In genomic region chr14:73524766-73525448, GRCm38 (mm10) we compare ENCODE assay signal across 8 mouse cellular contexts. TPM values are rescaled to one million over a fixed set of nuclear protein-coding genes. Genes with fewer than 3 reads are reported as not detected.
DNase-seq lines count a peak whose midpoint lies in the region; ATAC-seq and TF ChIP-seq lines count a peak whose summit lies in the region.

Gene Sucla2, plus strand, starts transcription at chr14:73525319.

- ATAC-seq in erythroid progenitor cell, adult 5-6 weeks (replicated peaks; ENCODE audit: low FRiP score, poor library complexity, severe bottlenecking) = peak; percentile 100
- peak; percentile 99 for ATAC-seq in heart, embryonic 12.5 days (ENCODE audit: insufficient number of reproducible peaks, low FRiP score)
- ATAC-seq in kidney, postnatal 0 days (replicated peaks; ENCODE audit: low FRiP score, low read depth) = peak; percentile 99
- ATAC-seq in liver, embryonic 11.5 days (replicated peaks; ENCODE audit: low FRiP score) = peak; percentile 100
- ATAC-seq in stomach, embryonic 14.5 days (ENCODE audit: insufficient number of reproducible peaks, insufficient read depth, low FRiP score, low read depth) = peak; percentile 99

- peak within 1 kb of the TSS; percentile 81 for H3K27ac ChIP-seq in heart, embryonic 12.5 days (ENCODE audit: poor library complexity, severe bottlenecking)
- H3K27ac ChIP-seq in kidney, postnatal 0 days = peak within 1 kb of the TSS; percentile 92
- H3K27ac ChIP-seq in liver, embryonic 11.5 days (ENCODE audit: low read depth, low read length) = peak within 1 kb of the TSS; percentile 52
- peak within 1 kb of the TSS; percentile 87 for H3K27ac ChIP-seq in stomach, embryonic 14.5 days (ENCODE audit: low read length)

- peak within 1 kb of the TSS; percentile 65 for H3K4me2 ChIP-seq in heart, embryonic 12.5 days
- H3K4me2 ChIP-seq in kidney, postnatal 0 days (ENCODE audit: low read length) = peak within 1 kb of the TSS; percentile 49
- H3K4me2 ChIP-seq in liver, embryonic 11.5 days = peak within 1 kb of the TSS; percentile 65
- H3K4me2 ChIP-seq in stomach, embryonic 14.5 days (replicated peaks; ENCODE audit: low read depth, low read length) = peak within 1 kb of the TSS; percentile 33

- H3K4me1 ChIP-seq in heart, embryonic 12.5 days (replicated peaks) = no peaks in the 10 kb centered on the region
- H3K4me1 ChIP-seq in kidney, postnatal 0 days (replicated peaks; ENCODE audit: insufficient read depth, low read length) = no peaks in the 10 kb centered on the region
- no peaks in the 10 kb centered on the region for H3K4me1 ChIP-seq in liver, embryonic 11.5 days (replicated peaks; ENCODE audit: control insufficient read depth, insufficient read depth, low read length)
- H3K4me1 ChIP-seq in stomach, embryonic 14.5 days (ENCODE audit: control insufficient read depth, insufficient read depth, low read length) = no peaks in the 10 kb centered on the region

- no peaks in the 10 kb centered on the region for H3K9me3 ChIP-seq in heart, embryonic 12.5 days (replicated peaks)
- H3K9me3 ChIP-seq in kidney, postnatal 0 days (replicated peaks; ENCODE audit: low read length) = no peaks in the 10 kb centered on the region
- no peaks in the 10 kb centered on the region for H3K9me3 ChIP-seq in liver, embryonic 11.5 days (ENCODE audit: control insufficient read depth, low read length)
- no peaks in the 10 kb centered on the region for H3K9me3 ChIP-seq in stomach, embryonic 14.5 days (ENCODE audit: control insufficient read depth, low read depth, low read length)

- H3K36me3 ChIP-seq in heart, embryonic 12.5 days = no peaks in the 10 kb centered on the region
- H3K36me3 ChIP-seq in kidney, postnatal 0 days (ENCODE audit: insufficient read depth, low read length) = no peaks in the 10 kb centered on the region
- H3K36me3 ChIP-seq in liver, embryonic 11.5 days (ENCODE audit: control insufficient read depth, insufficient read depth, low read length) = no peaks in the 10 kb centered on the region
- no peaks in the 10 kb centered on the region for H3K36me3 ChIP-seq in stomach, embryonic 14.5 days (ENCODE audit: control insufficient read depth, insufficient read depth, low read length)

- peak within 1 kb of the TSS; percentile 74 for H3K9ac ChIP-seq in heart, embryonic 12.5 days
- H3K9ac ChIP-seq in kidney, postnatal 0 days (ENCODE audit: low read depth, low read length) = peak within 1 kb of the TSS; percentile 58
- peak within 1 kb of the TSS; percentile 64 for H3K9ac ChIP-seq in liver, embryonic 11.5 days (ENCODE audit: low read depth, low read length)
- H3K9ac ChIP-seq in stomach, embryonic 14.5 days (replicated peaks; ENCODE audit: low read depth, low read length) = 0 out of 2 replicates have a peak within 1 kb of the TSS, but pooled peaks have one; percentile 15

- under 1% methylated on average over 41 of the region's 41 CpGs for WGBS in heart, embryonic 12.5 days
- WGBS in kidney, postnatal 0 days = under 1% methylated on average over 38 of the region's 41 CpGs
- under 1% methylated on average over 38 of the region's 41 CpGs for WGBS in liver, embryonic 11.5 days
- WGBS in stomach, embryonic 14.5 days = under 1% methylated on average over 34 of the region's 41 CpGs

- peaks cover 5% of the 10 kb centered on the region; the same call in 1 of the 2 replicates for H3K27me3 ChIP-seq in heart, embryonic 12.5 days (replicated peaks)
- no peaks in the 10 kb centered on the region for H3K27me3 ChIP-seq in kidney, postnatal 0 days (ENCODE audit: insufficient read depth, low read length)
- no peaks in the 10 kb centered on the region for H3K27me3 ChIP-seq in liver, embryonic 11.5 days (replicated peaks; ENCODE audit: control insufficient read depth, insufficient read depth, low read length)
- H3K27me3 ChIP-seq in stomach, embryonic 14.5 days (ENCODE audit: control insufficient read depth, insufficient read depth, low read length) = no peaks in the 10 kb centered on the region

- TF ChIP-seq CTCF in kidney, postnatal 0 days (IDR thresholded peaks at IDR 0.05; ENCODE audit: low read depth) = peak; percentile 100

- peak; percentile 96 for DNase-seq in CD4-positive helper T cell, adult 2 months (ENCODE audit: low read depth, low spot score)
- peak; percentile 89 for DNase-seq in brain, embryonic 18.5 days (ENCODE audit: low read depth, low spot score)
- DNase-seq in kidney, postnatal 0 days (ENCODE audit: low spot score) = peak; percentile 98
- peak; percentile 95 for DNase-seq in liver, embryonic 11.5 days (ENCODE audit: low spot score)
- peak; percentile 98 for DNase-seq in naive thymus-derived CD4-positive, alpha-beta T cell, adult 2 months (ENCODE audit: low read depth)

- H3K4me3 ChIP-seq in heart, embryonic 12.5 days = peak within 1 kb of the TSS; percentile 57
- H3K4me3 ChIP-seq in kidney, postnatal 0 days (replicated peaks; ENCODE audit: low read depth, low read length) = peak within 1 kb of the TSS; percentile 53
- H3K4me3 ChIP-seq in liver, embryonic 11.5 days (ENCODE audit: low read depth, low read length) = peak within 1 kb of the TSS; percentile 63
- H3K4me3 ChIP-seq in stomach, embryonic 14.5 days (ENCODE audit: low read depth, low read length) = peak within 1 kb of the TSS; percentile 41

RNA-seq across cellular contexts. Expression of gene Sucla2, which starts in this region (rescaled TPM):
- 18.4 and 31.0 TPM in 2 replicates for total RNA-seq in erythroid progenitor cell, adult 5-6 weeks (2015; ENCODE audit: low replicate concordance)
- total RNA-seq in erythroid progenitor cell, adult 5-6 weeks (2017; ENCODE audit: low replicate concordance) = 23.3 and 35.9 TPM in 2 replicates
- polyA plus RNA-seq in heart, embryonic 12.5 days (2016; fragmentation: Nextera tagmentation; extraction: Ambion mirVana) = 200 and 204 TPM in 2 replicates
- polyA plus RNA-seq in kidney, postnatal 0 days (2015; fragmentation: Nextera tagmentation; extraction: Ambion mirVana) = 172 and 179 TPM in 2 replicates
- 92.8 and 105 TPM in 2 replicates for polyA plus RNA-seq in liver, embryonic 11.5 days (2014; fragmentation: Nextera tagmentation; extraction: Ambion mirVana)
- 110 and 115 TPM in 2 replicates for polyA plus RNA-seq in stomach, embryonic 14.5 days (2014; fragmentation: Nextera tagmentation; extraction: Ambion mirVana)

Comparison
In these comparisons a context has a peak if more than half of its experiments do, and no peak if none do; other contexts are left out.
1. Peak in every context shown above with its lines: DNase-seq, ATAC-seq, H3K4me3 ChIP-seq and H3K27ac ChIP-seq.
2. H3K9ac ChIP-seq: peak in every context shown above with its lines; median percentile 74 in heart, embryonic 12.5 days; 64 in liver, embryonic 11.5 days; 58 in kidney, postnatal 0 days; 15 in stomach, embryonic 14.5 days.